In genomic region chr11:12742159-12742523, GRCm38 (mm10) we compare ENCODE assay signal across 11 mouse cellular contexts.
DNase-seq lines count a peak whose midpoint lies in the region; ATAC-seq and TF ChIP-seq lines count a peak whose summit lies in the region.
"Had no signal": no experiment of that assay in that cellular context is flagged by ENCODE, and none has a peak within 500 bp of the region (broad histone marks: within the 10 kb centered on the region; RNA-seq: fewer than 3 reads in every experiment).

No protein-coding gene starts in this region.

- 50% methylated on average over 2 of the region's 2 CpGs for WGBS in kidney, embryonic 14.5 days

- no peak overlapping the region for H3K4me2 ChIP-seq in kidney, embryonic 14.5 days (replicated peaks; ENCODE audit: low read depth, low read length)
- H3K4me2 ChIP-seq: embryonic facial prominence, embryonic 12.5 days; lung, embryonic 15.5 days had no signal

- H3K9ac ChIP-seq in kidney, embryonic 14.5 days (ENCODE audit: low read depth, low read length): no peak overlapping the region
- H3K9ac ChIP-seq: embryonic facial prominence, embryonic 12.5 days; lung, embryonic 15.5 days had no signal

- H3K36me3 ChIP-seq in kidney, embryonic 14.5 days (ENCODE audit: control insufficient read depth, insufficient read depth, low read length): no peaks in the 10 kb centered on the region
- H3K36me3 ChIP-seq: embryonic facial prominence, embryonic 12.5 days; G1E; lung, embryonic 15.5 days had no signal

- H3K4me1 ChIP-seq in kidney, embryonic 14.5 days (ENCODE audit: control insufficient read depth, insufficient read depth, low read length): no peaks in the 10 kb centered on the region
- H3K4me1 ChIP-seq: embryonic facial prominence, embryonic 12.5 days; lung, embryonic 15.5 days had no signal

- peak; percentile 94 for ATAC-seq in frontal cortex, adult (ENCODE audit: low TSS enrichment)
- no peak for ATAC-seq in kidney, embryonic 14.5 days (ENCODE audit: low FRiP score, low TSS enrichment)
- no peak for ATAC-seq in megakaryocyte progenitor cell, adult 5-6 weeks (replicated peaks; ENCODE audit: poor library complexity)

- H3K4me3 ChIP-seq in left cerebral cortex, adult 2 months: no peak overlapping the region
- no peak overlapping the region for H3K4me3 ChIP-seq in kidney, embryonic 14.5 days (ENCODE audit: low read length)
- H3K4me3 ChIP-seq: embryonic facial prominence, embryonic 12.5 days; lung, embryonic 15.5 days had no signal

- H3K27me3 ChIP-seq in kidney, embryonic 14.5 days (ENCODE audit: control insufficient read depth, insufficient read depth, low read length): no peaks in the 10 kb centered on the region
- H3K27me3 ChIP-seq: embryonic facial prominence, embryonic 12.5 days; lung, embryonic 15.5 days had no signal

- intact Hi-C loops in left cerebral cortex, adult 2 months (cut with DNase I): loop anchor here (1.0 to 10.0 kb wide), 3 partner anchors 70 to 267 kb away; no protein-coding TSS in a partner anchor

- peak; percentile 70 for DNase-seq in right cerebral cortex, adult 18-20 months
- no peak for DNase-seq in right cerebral cortex, postnatal 4 days
- DNase-seq in left cerebral cortex, adult 2 months (ENCODE audit: extremely low spot score in 1 of 2, low spot score in 2 of 2): peak; percentile 12 to 17
- no peak for DNase-seq in kidney, postnatal 4 days
- DNase-seq: adrenal gland, adult 8-10 months had no signal

- no peak for TF ChIP-seq CTCF in left cerebral cortex, adult 2 months (IDR thresholded peaks at IDR 0.05)

- no peaks in the 10 kb centered on the region for H3K9me3 ChIP-seq in kidney, embryonic 14.5 days (ENCODE audit: control insufficient read depth, low read length)
- H3K9me3 ChIP-seq: embryonic facial prominence, embryonic 12.5 days; G1E; lung, embryonic 15.5 days had no signal

- peak overlapping the region; percentile 62; the same call in 1 of the 2 replicates for H3K27ac ChIP-seq in left cerebral cortex, adult 2 months
- no peak overlapping the region for H3K27ac ChIP-seq in kidney, embryonic 14.5 days (ENCODE audit: low read depth, low read length)
- H3K27ac ChIP-seq: embryonic facial prominence, embryonic 12.5 days; lung, embryonic 15.5 days had no signal

Comparison
In these comparisons a context has a peak if more than half of its experiments do, and no peak if none do; other contexts are left out.
1. DNase-seq: peak in right cerebral cortex, adult 18-20 months (single experiment) and left cerebral cortex, adult 2 months (2 of 2); none in right cerebral cortex, postnatal 4 days (single experiment) and kidney, postnatal 4 days (0 of 2).